Mouse (Mus musculus): ENCODE measurements around the gene Ank2. TPM values are rescaled to one million over a fixed set of nuclear protein-coding genes. Genes with fewer than 3 reads are reported as not detected.
A peak's percentile ranks its signal among the peaks of the same experiment; 100 is the strongest.
"Not testable (repeated sequence)": the region's sequence is repeated elsewhere in the genome, so short reads cannot be mapped to it uniquely, and the experiment has no call there.

Ank2 gene
- total RNA-seq, 2 experiments from 2014 or later, result 0.81 TPM; not detected in 1

- ATAC-seq (ENCODE audit: poor library complexity, severe bottlenecking), result no peak
These were observed 11.8 kb downstream of the Ank2 start for GRCm38 (mm10) chr3:127487302-127487701.

GRCm38 (mm10) chr3:127485174-127485573 is 14.0 kb downstream of the Ank2 start:
- ATAC-seq (ENCODE audit: poor library complexity, severe bottlenecking), result no peak

- no peak for ATAC-seq (ENCODE audit: poor library complexity, severe bottlenecking)
These were observed 17.5 kb downstream of the Ank2 start for GRCm38 (mm10) chr3:127481658-127482057.

- ATAC-seq (ENCODE audit: poor library complexity, severe bottlenecking), result not testable (repeated sequence)
These were observed 18.8 kb downstream of the Ank2 start for GRCm38 (mm10) chr3:127480369-127480768.

- no peak for ATAC-seq (ENCODE audit: poor library complexity, severe bottlenecking)
These were observed 25.0 kb downstream of the Ank2 start for GRCm38 (mm10) chr3:127474115-127474514.

- ATAC-seq (ENCODE audit: poor library complexity, severe bottlenecking), result no peak
These were observed 29.9 kb downstream of the Ank2 start for GRCm38 (mm10) chr3:127469164-127469752.

- ATAC-seq (ENCODE audit: poor library complexity, severe bottlenecking), result no peak
These were observed 30.6 kb downstream of the Ank2 start for GRCm38 (mm10) chr3:127468569-127468968.

GRCm38 (mm10) chr3:127463816-127464480 is 35.2 kb downstream of the Ank2 start:
- ATAC-seq (ENCODE audit: poor library complexity, severe bottlenecking), result no peak

- ATAC-seq (ENCODE audit: poor library complexity, severe bottlenecking), result no peak
These were observed 36.0 kb downstream of the Ank2 start for GRCm38 (mm10) chr3:127463165-127463564.

GRCm38 (mm10) chr3:127462413-127462812 is 36.7 kb downstream of the Ank2 start:
- ATAC-seq (ENCODE audit: poor library complexity, severe bottlenecking), result no peak

GRCm38 (mm10) chr3:127460891-127461437 is 38.2 kb downstream of the Ank2 start:
- ATAC-seq (ENCODE audit: poor library complexity, severe bottlenecking), result no peak

- no peak for ATAC-seq (ENCODE audit: poor library complexity, severe bottlenecking)
These were observed 39.3 kb downstream of the Ank2 start for GRCm38 (mm10) chr3:127459858-127460257.

GRCm38 (mm10) chr3:127458925-127459324 is 40.2 kb downstream of the Ank2 start:
- ATAC-seq (ENCODE audit: poor library complexity, severe bottlenecking), result peak; percentile 26; the same call in 1 of the 2 replicates

- peak; percentile 22; the same call in 1 of the 2 replicates for ATAC-seq (ENCODE audit: poor library complexity, severe bottlenecking)
These were observed 40.7 kb downstream of the Ank2 start for GRCm38 (mm10) chr3:127458420-127458798.

GRCm38 (mm10) chr3:127457761-127458419 is 41.3 kb downstream of the Ank2 start:
- no peak for ATAC-seq (ENCODE audit: poor library complexity, severe bottlenecking)

GRCm38 (mm10) chr3:127453738-127454137 is 45.4 kb downstream of the Ank2 start:
- no peak for ATAC-seq (ENCODE audit: poor library complexity, severe bottlenecking)

GRCm38 (mm10) chr3:127453254-127453653 is 45.9 kb downstream of the Ank2 start:
- no peak for ATAC-seq (ENCODE audit: poor library complexity, severe bottlenecking)

GRCm38 (mm10) chr3:127452233-127452632 is 46.9 kb downstream of the Ank2 start:
- ATAC-seq (ENCODE audit: poor library complexity, severe bottlenecking), result no peak

GRCm38 (mm10) chr3:127451741-127452140 is 47.4 kb downstream of the Ank2 start:
- ATAC-seq (ENCODE audit: poor library complexity, severe bottlenecking), result no peak

GRCm38 (mm10) chr3:127451070-127451469 is 48.1 kb downstream of the Ank2 start:
- peak; percentile 71 for ATAC-seq (ENCODE audit: poor library complexity, severe bottlenecking)

- peak; percentile 90 for ATAC-seq (ENCODE audit: poor library complexity, severe bottlenecking)
These were observed 53.0 kb downstream of the Ank2 start for GRCm38 (mm10) chr3:127446173-127446572.

GRCm38 (mm10) chr3:127433291-127433690 is 65.9 kb downstream of the Ank2 start:
- ATAC-seq (ENCODE audit: poor library complexity, severe bottlenecking), result no peak
